Comparison of ENCODE assay signal across 15 mouse cellular contexts in the genomic region with DNA sequence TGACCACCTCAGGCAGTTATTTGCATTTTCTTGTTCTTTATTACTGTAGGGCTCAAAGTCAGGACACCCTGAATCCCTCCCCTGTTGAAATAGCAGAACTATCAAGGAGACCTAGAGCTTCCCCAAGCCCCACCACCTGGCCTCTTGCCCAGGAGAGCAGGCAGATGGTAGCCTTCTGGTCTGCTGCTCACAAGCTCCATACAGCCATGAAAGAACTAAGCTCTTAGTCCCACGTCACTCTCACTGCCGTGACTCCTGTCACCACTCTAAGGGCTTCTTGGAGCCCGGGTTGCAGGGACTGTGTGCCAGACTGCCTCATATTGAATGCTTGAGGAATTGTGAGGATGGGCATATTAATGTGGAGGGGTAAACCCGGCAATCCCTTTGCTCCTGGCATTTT.
DNase-seq lines count a peak whose midpoint lies in the region; ATAC-seq lines count a peak whose summit lies in the region.
"Had no signal": no experiment of that assay in that cellular context is flagged by ENCODE, and none has a peak within 500 bp of the region (broad histone marks: within the 10 kb centered on the region; RNA-seq: fewer than 3 reads in every experiment).

No protein-coding gene starts in this region.

- WGBS in heart, embryonic 15.5 days: 43% methylated on average over 4 of the region's 4 CpGs

- H3K9ac ChIP-seq in heart, embryonic 15.5 days: peak overlapping the region; percentile 14; the same call in 1 of the 2 replicates
- H3K9ac ChIP-seq: liver, embryonic 14.5 days had no signal

- H3K27ac ChIP-seq in heart, embryonic 15.5 days: peak overlapping the region; percentile 88
- H3K27ac ChIP-seq: gastrocnemius, adult 2 months; kidney, postnatal 0 days; liver, embryonic 14.5 days had no signal

- peaks cover 93% of the 10 kb centered on the region for H3K4me1 ChIP-seq in heart, embryonic 15.5 days (replicated peaks)

- H3K36me3 ChIP-seq in heart, embryonic 15.5 days: no peaks in the 10 kb centered on the region

- no peaks in the 10 kb centered on the region for H3K9me3 ChIP-seq in heart, embryonic 15.5 days (replicated peaks)

- DNase-seq in heart, postnatal 10 days: no peak
- DNase-seq in right cerebral cortex, postnatal 4 days: peak; percentile 51
- DNase-seq in right cerebral cortex, postnatal 36 days (ENCODE audit: low spot score in 2 of 2): no peak
- DNase-seq in cerebellum, adult 8-10 months: peak; percentile 41
- no peak for DNase-seq in kidney, postnatal 10 days
- DNase-seq in urinary bladder, postnatal 25 days (ENCODE audit: low spot score): no peak
- DNase-seq: adrenal gland, adult 2 months; gastrocnemius, adult 2 months; layer of hippocampus, adult 9-11 months; midbrain, embryonic 14.5 days; thymus, adult 2 months had no signal

- H3K27me3 ChIP-seq in heart, embryonic 15.5 days: no peaks in the 10 kb centered on the region

- intact Hi-C loops in heart, postnatal 10 days (cut with DNase I): loop anchor here (5.0 kb wide), 1 partner anchor 67 kb away; no protein-coding TSS in a partner anchor

- ATAC-seq in heart, embryonic 15.5 days (replicated peaks; ENCODE audit: insufficient number of reproducible peaks, insufficient read depth, low FRiP score, low read depth): 0 out of 2 replicates have a peak, but pooled peaks have one; percentile 43
- 0 out of 2 replicates have a peak, but pooled peaks have one; percentile 26 for ATAC-seq in megakaryocyte progenitor cell, adult 5-6 weeks (replicated peaks; ENCODE audit: poor library complexity)

- H3K4me3 ChIP-seq in heart, embryonic 15.5 days: no peak overlapping the region
- H3K4me3 ChIP-seq: gastrocnemius, adult 2 months had no signal

- peak overlapping the region; percentile 45 for H3K4me2 ChIP-seq in heart, embryonic 15.5 days

Comparison
In these comparisons a context has a peak if more than half of its experiments do, and no peak if none do; other contexts are left out.
1. DNase-seq: peak in right cerebral cortex, postnatal 4 days (single experiment) and cerebellum, adult 8-10 months (single experiment); none in heart, postnatal 10 days (0 of 2), right cerebral cortex, postnatal 36 days (0 of 2), kidney, postnatal 10 days (single experiment) and urinary bladder, postnatal 25 days (single experiment).